In genomic region chr9:102216746-102217566, GRCm38 (mm10) we compare ENCODE assay signal across 14 mouse cellular contexts.
DNase-seq lines count a peak whose midpoint lies in the region; ATAC-seq and TF ChIP-seq lines count a peak whose summit lies in the region.
"Had no signal": no experiment of that assay in that cellular context is flagged by ENCODE, and none has a peak within 500 bp of the region (broad histone marks: within the 10 kb centered on the region; RNA-seq: fewer than 3 reads in every experiment).

No protein-coding gene starts in this region.

- no peaks in the 10 kb centered on the region for H3K27me3 ChIP-seq in kidney, adult 2 months (replicated peaks; ENCODE audit: control insufficient read depth, insufficient read depth, low read length)
- H3K27me3 ChIP-seq in forebrain, embryonic 11.5 days (ENCODE audit: control insufficient read depth, insufficient read depth, low read length), result peaks cover 4% of the 10 kb centered on the region
- H3K27me3 ChIP-seq: limb, embryonic 13.5 days had no signal

- DNase-seq in adrenal gland, postnatal 10 days, result peak; percentile 44
- DNase-seq in adrenal gland, adult 18-20 months (ENCODE audit: low spot score in 2 of 2), result no peak
- peak; percentile 12 for DNase-seq in kidney, postnatal 10 days
- no peak for DNase-seq in kidney, adult 2 months
- DNase-seq in forebrain, embryonic 11.5 days (ENCODE audit: low spot score), result no peak
- DNase-seq in lung, postnatal 10 days, result peak; percentile 35
- DNase-seq: kidney, adult 18-20 months; layer of hippocampus, adult 9-11 months; thymus, adult 2 months had no signal

- H3K36me3 ChIP-seq in kidney, adult 2 months (ENCODE audit: control insufficient read depth, insufficient read depth, low read length), result no peaks in the 10 kb centered on the region
- H3K36me3 ChIP-seq in forebrain, embryonic 11.5 days (ENCODE audit: control insufficient read depth, insufficient read depth, low read length), result no peaks in the 10 kb centered on the region
- H3K36me3 ChIP-seq: limb, embryonic 13.5 days had no signal

- no peak overlapping the region for H3K9ac ChIP-seq in forebrain, embryonic 11.5 days (ENCODE audit: low read length)
- H3K9ac ChIP-seq: limb, embryonic 13.5 days had no signal

- H3K4me2 ChIP-seq in forebrain, embryonic 11.5 days (ENCODE audit: low read depth, low read length, severe bottlenecking), result no peak overlapping the region
- H3K4me2 ChIP-seq: heart, embryonic 11.5 days; limb, embryonic 13.5 days had no signal

- H3K4me3 ChIP-seq in kidney, adult 2 months (ENCODE audit: insufficient read depth, low read depth, low read length), result no peak overlapping the region
- no peak overlapping the region for H3K4me3 ChIP-seq in forebrain, embryonic 11.5 days (ENCODE audit: low read depth, low read length)
- H3K4me3 ChIP-seq: limb, embryonic 13.5 days had no signal

- no peaks in the 10 kb centered on the region for H3K4me1 ChIP-seq in kidney, adult 2 months (ENCODE audit: control insufficient read depth, insufficient read depth, low read length)
- H3K4me1 ChIP-seq in forebrain, embryonic 11.5 days (replicated peaks; ENCODE audit: control insufficient read depth, insufficient read depth, low read length), result peaks cover 28% of the 10 kb centered on the region
- H3K4me1 ChIP-seq: limb, embryonic 13.5 days had no signal

- TF ChIP-seq CTCF in kidney, adult 2 months (conservative IDR thresholded peaks at IDR 0.05; ENCODE audit: insufficient read depth, insufficient read length, low read depth, low read length), result no peak

- 69% methylated on average over 7 of the region's 7 CpGs for WGBS in kidney, adult 2 months
- 25% methylated on average over 7 of the region's 7 CpGs for WGBS in forebrain, embryonic 11.5 days

- no peaks in the 10 kb centered on the region for H3K9me3 ChIP-seq in forebrain, embryonic 11.5 days (ENCODE audit: control insufficient read depth, low read length)
- H3K9me3 ChIP-seq: limb, embryonic 13.5 days had no signal

- ATAC-seq in forebrain, embryonic 11.5 days (replicated peaks; ENCODE audit: low FRiP score), result peak; percentile 55; the same call in 1 of the 2 replicates
- ATAC-seq in monocyte, adult 5-6 weeks (replicated peaks; ENCODE audit: insufficient number of reproducible peaks, low FRiP score, low TSS enrichment, poor library complexity, severe bottlenecking), result no peak
- ATAC-seq in granulocyte monocyte progenitor cell, adult 5-6 weeks (replicated peaks; ENCODE audit: poor library complexity, severe bottlenecking), result no peak
- ATAC-seq: activated CD4-positive, CD25-positive, alpha-beta regulatory T cell, adult 4 months had no signal

- no peak overlapping the region for H3K27ac ChIP-seq in kidney, adult 2 months (ENCODE audit: insufficient read depth, low read depth, low read length)
- H3K27ac ChIP-seq in forebrain, embryonic 11.5 days (ENCODE audit: low read depth, low read length), result no peak overlapping the region
- H3K27ac ChIP-seq: limb, embryonic 13.5 days had no signal

- TF ChIP-seq POLR2A in kidney, adult 2 months (IDR thresholded peaks at IDR 0.05; ENCODE audit: low read depth, low read length), result no peak

Comparison
In these comparisons a context has a peak if more than half of its experiments do, and no peak if none do; other contexts are left out.
1. DNase-seq: peak in adrenal gland, postnatal 10 days (single experiment), kidney, postnatal 10 days (single experiment) and lung, postnatal 10 days (single experiment); none in adrenal gland, adult 18-20 months (0 of 2), kidney, adult 2 months (single experiment) and forebrain, embryonic 11.5 days (single experiment).